Mouse (Mus musculus) granulocyte monocyte progenitor cell, adult 5-6 weeks (primary cell): ENCODE data around the gene Enpp6. TPM values are rescaled to one million over a fixed set of nuclear protein-coding genes. Genes with fewer than 3 reads are reported as not detected.

Experiments used
- total RNA-seq, 2 experiments: library from RNA; stranded (forward) in 1 of 2; stranded (reverse) in 1 of 2; fragments of 200-712, 200-1000 nt in 1 of 2; fragments of >200 nt in 1 of 2; fragmentation: Nextera tagmentation in 1 of 2; gene quantifications; 2 replicates each; pipeline ENCODE4 v1.2.3; 2014 to 2017

Gene Enpp6
- total RNA-seq, 2 experiments from 2014 or later = not detected

Other genes with a start within 250 kb of the Enpp6 start
- 48.8 and 67.9 TPM in 2 replicates for gene Irf2, start 247.2 kb upstream of the Enpp6 start, total RNA-seq (2014; fragmentation: Nextera tagmentation)
- 12.6 and 20.4 TPM in 2 replicates for gene Irf2, start 247.2 kb upstream of the Enpp6 start, total RNA-seq (2017)